Mouse (Mus musculus) adipocyte (in vitro differentiated cells): ENCODE data around the gene Arxes2.
A peak's percentile ranks its signal among the peaks of the same experiment; 100 is the strongest.
"Not testable (repeated sequence)": the region's sequence is repeated elsewhere in the genome, so short reads cannot be mapped to it uniquely, and the experiment has no call there.

ENCODE experiments used
- DNase-seq: peaks from one replicate; pipeline ENCODE4 v3.0.0-alpha.2; 2016; ENCODE audit warnings: low spot score

The Arxes2 gene

DNA sequence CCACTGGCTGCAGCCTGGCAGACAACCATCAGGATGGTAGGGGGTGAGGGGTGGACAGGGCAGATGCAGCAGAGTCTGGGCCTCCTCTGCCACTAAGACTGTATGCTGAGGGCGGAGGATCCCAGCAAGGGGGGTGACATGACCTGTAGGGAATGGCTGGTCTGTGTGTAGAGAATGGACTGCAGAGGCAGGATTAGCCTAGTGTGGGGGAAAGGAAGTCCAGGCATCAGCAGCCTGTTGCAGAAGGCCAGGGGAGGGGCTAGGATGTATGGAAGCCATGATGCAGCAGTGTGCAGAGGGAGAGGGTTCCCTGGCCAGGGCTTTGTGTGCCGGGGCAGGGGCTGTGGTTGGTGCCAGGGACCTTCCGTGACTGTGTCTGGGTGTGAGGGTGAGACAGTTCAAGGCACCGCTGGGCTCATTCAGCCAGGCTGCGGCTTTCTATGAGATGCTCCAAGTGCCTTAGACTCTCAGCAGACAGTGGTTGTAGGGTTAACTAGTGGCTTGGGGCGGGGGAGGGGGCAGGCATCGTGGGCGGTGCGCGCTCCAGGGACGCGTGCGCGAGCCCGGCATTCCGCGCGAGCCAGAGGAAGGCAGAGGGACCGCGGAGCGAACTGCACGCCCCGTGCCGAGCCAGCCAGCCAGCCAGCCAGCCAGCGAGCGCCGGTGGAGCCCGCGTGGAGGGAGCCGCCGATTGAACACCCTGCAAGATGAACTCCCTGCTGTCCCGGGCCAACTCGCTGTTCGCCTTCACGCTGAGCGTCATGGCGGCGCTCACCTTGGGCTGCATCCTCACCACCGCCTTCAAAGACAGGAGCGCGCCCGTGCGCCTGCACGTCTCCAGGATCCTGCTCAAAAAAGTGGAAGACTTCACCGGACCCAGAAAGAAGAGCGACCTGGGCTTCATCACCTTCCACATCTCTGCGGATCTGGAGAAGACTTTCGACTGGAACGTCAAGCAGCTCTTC, 39.5 kb downstream of the Arxes2 start, which contains the start of gene Arxes1:
Gene Arxes1 (plus strand): TSS at position 569 of the 965 bp plus-strand sequence.
- not testable (repeated sequence) for DNase-seq

DNA sequence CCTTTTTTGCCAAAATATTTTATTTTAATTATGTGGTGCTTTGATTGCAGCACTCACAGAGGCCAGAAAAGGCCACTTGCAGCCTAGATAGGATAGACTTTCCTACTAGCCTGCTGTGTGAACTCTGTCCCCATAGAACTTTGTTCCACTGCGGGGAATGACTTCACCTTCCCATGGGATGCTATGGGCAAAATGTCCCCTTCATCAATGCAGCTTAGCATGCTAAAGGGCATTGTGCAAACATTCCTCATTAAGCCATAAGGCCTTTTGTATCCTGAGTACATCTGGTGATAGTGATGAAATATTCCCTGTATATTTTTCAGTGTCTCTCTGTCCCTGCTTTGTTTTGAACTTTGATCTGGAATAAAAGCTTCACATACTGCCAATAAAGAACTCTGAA, 50.1 kb downstream of the Arxes2 start:
- DNase-seq = peak; percentile 47
